Mouse (Mus musculus) fibroblast of lung, adult 2 months (primary cell): Measurements from ENCODE around the gene Ubl5.
"Not testable (repeated sequence)": the region's sequence is repeated elsewhere in the genome, so short reads cannot be mapped to it uniquely, and the experiment has no call there.

ENCODE experiments used
- DNase-seq: peaks from one replicate; pipeline ENCODE4 v3.0.0-alpha.2; 2011; ENCODE audit warnings: low read depth

The Ubl5 gene

DNA sequence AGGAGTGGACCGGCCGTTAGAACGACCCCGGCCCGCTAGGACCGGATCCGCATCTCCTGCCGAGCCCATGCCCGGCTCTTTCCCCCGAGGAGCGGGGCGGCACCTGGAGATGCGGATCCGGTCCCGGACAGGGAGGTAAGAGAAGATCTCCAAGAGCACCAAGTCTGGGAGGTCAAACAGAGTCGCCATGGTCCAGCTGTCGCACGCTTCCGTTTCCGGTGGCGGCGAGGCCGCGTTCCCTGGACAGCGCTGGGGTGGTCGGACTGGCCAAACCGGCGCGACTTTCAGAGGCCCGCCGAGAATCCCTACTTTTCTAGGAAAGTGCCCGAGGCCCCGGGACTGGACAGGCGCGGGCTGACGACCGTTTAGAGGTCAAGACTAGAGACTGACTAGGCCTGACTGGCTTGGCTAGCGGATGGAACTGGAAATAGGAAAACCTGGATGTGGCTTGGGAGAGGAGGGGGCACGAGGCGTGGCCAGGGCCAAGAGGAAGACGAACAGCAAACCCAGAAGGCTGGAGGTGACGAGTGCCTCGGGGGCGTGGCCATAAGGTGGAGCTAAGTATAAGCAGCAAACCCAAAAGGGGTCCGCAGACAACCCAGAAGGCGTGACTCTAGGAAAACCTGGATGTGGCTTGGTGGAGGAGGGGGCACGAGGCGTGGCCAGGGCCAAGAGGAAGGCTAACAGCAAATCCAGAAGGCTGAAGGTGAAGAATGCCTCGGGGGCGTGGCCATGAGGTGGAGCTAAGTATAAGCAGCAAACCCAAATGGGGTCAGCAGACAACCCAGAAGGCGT lies at the start of gene Ubl5:
TSS of gene Ubl5 (plus strand) at position 778 of the 795 bp plus-strand sequence.
- DNase-seq: peak; percentile 82

DNA sequence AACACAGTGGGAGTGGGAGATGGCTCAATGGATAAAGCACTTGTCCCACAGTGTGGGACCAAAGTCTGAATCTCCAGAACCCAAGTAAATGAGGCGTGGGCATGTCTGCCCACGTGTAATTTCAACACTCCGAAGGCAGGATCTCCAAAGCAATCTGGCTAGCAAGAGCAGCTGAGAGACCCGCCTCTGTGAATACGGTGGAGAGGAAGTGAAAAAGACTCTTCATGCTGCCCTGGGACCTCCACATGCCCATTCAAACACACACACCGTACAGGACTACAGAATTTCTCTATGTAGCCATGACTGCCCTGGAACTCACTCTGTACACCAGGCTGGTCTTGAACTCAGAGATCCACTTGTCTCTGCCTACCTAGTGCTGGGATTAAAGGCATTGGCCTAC lies 41.4 kb upstream of the Ubl5 start:
- no peak for DNase-seq

GRCm38 (mm10) chr9:20606269-20606668 lies 36.4 kb upstream of the Ubl5 start:
- no peak for DNase-seq

DNA sequence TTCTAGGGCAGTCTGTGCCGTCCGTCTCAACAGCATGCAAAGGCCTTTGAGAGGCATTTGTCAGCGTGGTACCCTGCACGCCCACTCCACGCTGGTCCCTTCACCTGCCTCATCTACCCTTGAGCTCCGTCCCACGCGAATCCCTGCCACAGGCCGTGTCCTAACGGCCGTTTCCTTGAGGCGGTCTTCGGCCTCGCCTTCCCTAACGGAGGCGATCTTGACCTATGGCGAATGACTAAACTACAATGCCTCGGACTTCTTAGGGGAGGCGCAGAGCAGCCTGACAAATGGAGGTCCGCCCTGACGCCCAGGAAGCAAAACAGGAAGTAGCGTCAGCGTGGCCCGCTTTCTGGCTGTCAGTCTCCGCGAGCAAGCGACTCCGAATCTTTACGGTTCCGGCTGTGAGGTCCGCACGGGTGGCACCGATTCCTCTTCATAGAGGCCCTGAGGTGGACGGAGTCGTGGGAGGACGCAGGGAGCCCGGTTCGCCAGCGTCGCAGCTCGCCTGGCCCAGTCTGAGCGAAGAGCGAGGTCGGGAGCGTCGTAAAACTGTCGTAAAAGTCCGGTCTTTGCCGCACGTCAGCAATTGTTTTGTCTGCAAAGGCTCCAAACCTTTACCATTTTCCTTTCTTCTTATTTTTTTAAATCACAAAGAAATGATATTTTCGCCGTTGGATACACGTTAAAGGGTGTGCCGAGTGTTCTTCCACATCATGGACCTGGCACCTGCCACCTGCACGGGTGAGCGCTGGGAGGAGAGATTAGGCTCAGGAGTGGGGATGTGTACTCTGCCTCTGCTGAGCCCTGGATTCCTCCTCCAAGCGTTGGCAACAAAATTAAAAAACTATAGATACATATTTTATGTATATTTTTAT lies 35.3 kb upstream of the Ubl5 start:
- DNase-seq: peak; percentile 75

DNA sequence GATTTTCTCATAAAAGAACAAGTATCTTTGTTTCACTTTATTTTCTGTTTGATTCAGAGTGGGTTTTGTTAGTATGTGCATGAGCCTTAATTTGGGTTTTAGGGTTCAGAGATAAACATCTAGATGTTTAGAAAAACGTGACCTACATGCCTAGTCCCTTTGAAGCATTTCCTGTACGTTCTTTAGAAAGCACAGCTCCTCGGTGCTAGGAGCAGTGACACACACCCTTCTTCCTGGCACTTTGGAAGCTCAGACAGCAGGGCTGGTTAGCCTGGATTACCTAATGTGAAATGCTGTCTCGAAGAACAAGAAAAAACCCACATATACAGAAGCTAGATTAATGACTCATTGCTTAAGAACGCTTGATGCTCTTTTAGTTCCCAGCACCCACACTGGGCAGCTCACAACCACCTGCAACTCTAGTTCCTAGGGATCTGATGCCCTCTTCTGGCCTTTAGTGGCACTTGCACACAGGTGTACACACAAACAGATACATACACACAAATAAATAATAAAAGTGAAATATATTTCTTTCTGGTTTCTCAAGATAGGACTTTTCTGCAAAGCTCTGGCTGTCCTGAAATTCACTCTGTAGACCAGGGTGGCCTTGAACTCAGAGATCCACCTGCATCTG lies 32.7 kb upstream of the Ubl5 start:
- DNase-seq: no peak

DNA sequence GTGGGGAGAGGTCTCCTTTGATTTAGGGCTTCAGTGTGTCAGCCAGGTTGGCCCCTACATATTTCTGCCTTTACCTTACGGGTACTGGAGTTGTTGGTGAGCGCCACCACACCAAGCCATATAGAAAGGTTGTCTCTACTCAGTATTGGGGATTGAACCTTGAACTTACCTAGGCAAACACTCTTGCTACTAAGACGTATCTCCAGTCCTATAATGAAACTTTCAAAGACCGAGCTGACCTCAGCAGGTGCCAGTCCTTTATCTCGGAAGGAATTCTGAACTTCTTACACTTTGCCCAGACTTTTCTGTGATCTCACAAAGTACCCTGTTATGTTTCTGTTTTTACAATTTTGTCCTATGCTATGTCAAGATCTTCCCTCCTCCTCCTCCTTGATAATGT lies 30.7 kb upstream of the Ubl5 start:
- no peak for DNase-seq

GRCm38 (mm10) chr9:20616685-20617084 lies 26.0 kb upstream of the Ubl5 start:
- peak; percentile 12 for DNase-seq

DNA sequence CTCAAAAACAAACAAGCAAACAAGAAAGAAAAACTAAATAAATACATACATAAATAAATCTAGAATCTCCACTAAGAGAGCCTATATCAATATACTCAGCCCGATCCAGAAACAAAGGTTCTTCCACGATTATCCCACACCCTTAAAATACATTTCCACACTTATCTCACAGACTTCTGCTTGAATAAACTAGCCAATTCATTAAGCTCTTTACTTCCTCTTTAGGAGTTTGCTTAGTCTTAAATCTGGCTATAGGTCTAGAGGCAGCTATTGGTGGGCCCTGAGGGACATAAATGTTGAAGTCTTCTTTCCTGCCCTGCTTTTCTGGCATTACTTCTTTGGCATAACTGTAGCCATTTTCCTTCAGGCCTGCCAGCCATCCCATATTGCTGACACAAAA lies 11.3 kb upstream of the Ubl5 start:
- no peak for DNase-seq

GRCm38 (mm10) chr9:20635676-20636075 lies 7.0 kb upstream of the Ubl5 start:
- DNase-seq: not testable (repeated sequence)

DNA sequence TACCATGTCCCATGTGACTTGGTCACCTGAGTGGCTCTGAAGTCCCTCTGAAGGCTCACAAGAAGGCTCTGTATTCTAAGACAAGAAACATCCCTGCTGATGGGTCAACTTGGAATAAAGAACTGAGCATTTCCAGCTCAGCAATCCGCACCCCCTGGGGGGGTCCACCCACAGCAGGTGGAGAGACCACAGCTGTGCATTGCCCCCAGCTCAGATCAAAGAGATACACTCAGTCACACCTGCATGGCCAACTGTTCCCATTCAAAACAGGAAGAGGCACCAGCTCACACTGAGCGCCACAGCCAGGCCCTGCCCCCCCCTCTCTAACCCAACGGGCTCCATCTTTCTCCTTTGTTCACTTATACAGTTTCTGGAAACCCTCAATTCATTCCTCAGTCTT lies 6.4 kb upstream of the Ubl5 start:
- no peak for DNase-seq

GRCm38 (mm10) chr9:20636790-20637189 lies 5.9 kb upstream of the Ubl5 start:
- DNase-seq: no peak

DNA sequence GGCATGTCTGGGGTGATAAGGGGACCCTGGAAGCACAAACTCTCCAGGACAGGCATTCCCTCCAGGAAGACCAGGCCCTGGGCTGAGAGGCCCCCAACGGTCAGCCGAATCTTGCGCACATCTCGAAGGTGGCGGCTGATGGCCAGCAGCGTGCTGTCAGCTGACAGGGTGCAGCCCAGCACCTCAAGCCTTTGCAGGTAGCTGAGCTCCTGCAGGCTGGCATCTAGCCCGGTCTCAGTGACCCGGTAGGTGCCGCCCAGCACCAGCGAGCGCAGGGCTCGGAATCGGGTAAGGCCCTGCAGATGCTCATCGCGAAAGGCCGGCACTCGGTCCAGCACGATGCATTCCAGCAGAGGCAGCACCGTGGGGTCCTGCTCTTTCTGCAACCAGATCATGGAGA lies 4.1 kb upstream of the Ubl5 start:
- no peak for DNase-seq

- no peak for DNase-seq
Observed at GRCm38 (mm10) chr9:20639486-20639885, 3.2 kb upstream of the Ubl5 start.

GRCm38 (mm10) chr9:20641501-20641900 lies 1.2 kb upstream of the Ubl5 start:
- no peak for DNase-seq

GRCm38 (mm10) chr9:20642896-20643466 lies 303 bp downstream of the Ubl5 start:
- peak; percentile 63 for DNase-seq

GRCm38 (mm10) chr9:20643781-20644180 lies 1.1 kb downstream of the Ubl5 start:
- DNase-seq: no peak

DNA sequence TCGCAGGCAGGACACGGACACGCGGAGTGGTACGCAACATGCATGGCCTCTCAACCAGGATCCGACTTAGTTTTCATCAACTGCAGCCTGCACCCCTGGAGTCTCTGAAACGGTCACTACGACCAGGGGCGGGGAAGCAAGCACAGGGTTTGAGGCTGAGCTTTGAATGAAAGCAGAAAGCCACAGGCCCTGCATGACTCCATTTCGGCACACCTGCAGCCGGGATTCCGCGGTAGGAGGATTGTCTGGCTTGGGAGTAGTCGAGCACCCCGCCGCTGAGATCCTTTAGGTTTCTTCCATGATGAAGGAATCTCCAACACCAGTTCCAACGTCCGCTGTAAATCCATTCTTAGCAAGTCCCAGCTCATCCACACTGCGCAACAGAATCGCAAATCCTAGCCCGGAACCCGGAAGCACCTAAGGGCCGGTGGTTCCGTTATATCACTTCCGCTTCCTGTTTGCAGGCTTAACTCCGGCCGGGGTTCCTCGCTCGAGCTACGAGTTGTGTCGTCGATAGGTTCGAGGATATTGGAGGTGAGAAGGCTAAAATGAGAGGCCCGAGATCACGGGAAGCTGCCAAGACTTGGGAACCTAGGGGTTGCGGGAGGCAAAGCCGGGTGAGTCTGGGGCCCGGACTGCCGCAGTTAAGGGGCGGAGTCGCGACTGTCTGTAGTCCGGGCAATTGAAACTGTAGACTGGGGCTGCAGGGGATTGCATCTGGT lies 1.8 kb downstream of the Ubl5 start, which contains the start of gene Fbxl12:
TSS of gene Fbxl12 (minus strand) at position 408 of the 722 bp plus-strand sequence.
- DNase-seq: peak; percentile 51

DNA sequence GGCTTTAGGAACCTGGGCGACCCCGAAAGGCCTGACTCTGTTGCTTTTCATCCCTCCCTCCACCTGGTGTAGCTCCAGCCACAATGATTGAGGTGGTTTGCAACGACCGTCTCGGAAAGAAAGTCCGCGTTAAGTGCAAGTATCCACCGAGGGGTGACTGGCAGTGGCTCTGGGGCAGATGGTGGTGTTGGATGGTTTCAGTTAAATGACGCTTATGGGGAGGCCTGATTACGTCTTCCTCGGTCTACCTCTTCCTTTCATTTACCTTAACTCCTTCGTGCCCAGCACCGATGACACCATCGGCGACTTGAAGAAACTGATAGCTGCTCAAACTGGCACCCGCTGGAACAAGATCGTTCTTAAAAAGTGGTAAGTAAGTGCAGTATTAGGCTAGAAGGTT lies 2.4 kb downstream of the Ubl5 start:
- no peak for DNase-seq

- DNase-seq: peak; percentile 99
Observed at GRCm38 (mm10) chr9:20651602-20652259, 9.1 kb downstream of the Ubl5 start, which contains the start of gene Pin1. Gene Pin1 (plus strand): TSS chr9:20652095.

GRCm38 (mm10) chr9:20652260-20652658 lies 9.6 kb downstream of the Ubl5 start:
- DNase-seq: no peak

- DNase-seq: no peak
Observed at GRCm38 (mm10) chr9:20653859-20654258, 11.2 kb downstream of the Ubl5 start.
